Comparison of ENCODE assay signal across 8 mouse cellular contexts in genomic region chr13:69534654-69535551, GRCm38 (mm10). TPM values are rescaled to one million over a fixed set of nuclear protein-coding genes. Genes with fewer than 3 reads are reported as not detected.
DNase-seq lines count a peak whose midpoint lies in the region; ATAC-seq and TF ChIP-seq lines count a peak whose summit lies in the region.

No protein-coding gene starts in this region.

- peaks cover 11% of the 10 kb centered on the region; the same call in 1 of the 2 replicates for H3K4me1 ChIP-seq in cortical plate, adult 2 months (ENCODE audit: control insufficient read depth, insufficient read depth, low read length)

- H3K4me3 ChIP-seq in cortical plate, adult 2 months (ENCODE audit: insufficient read depth, low read length): peak overlapping the region; percentile 54

- TF ChIP-seq CTCF in cortical plate, adult 2 months (IDR thresholded peaks at IDR 0.05; ENCODE audit: extremely low read depth, insufficient read depth, low read length): no peak

- H3K27ac ChIP-seq in cortical plate, adult 2 months (ENCODE audit: insufficient read depth, low read length): peak overlapping the region; percentile 88

- peak; percentile 98 to 99 for DNase-seq in gastrocnemius, adult 8-10 months (ENCODE audit: low spot score in 2 of 2)
- DNase-seq in induced T-regulatory cell, adult 2 months (ENCODE audit: low read depth): peak; percentile 99
- DNase-seq in left cerebral cortex, adult 9 months (ENCODE audit: low spot score in 2 of 2): peak; percentile 93 to 97
- peak; percentile 98 for DNase-seq in right cerebral cortex, postnatal 14 days
- peak; percentile 92 to 97 for DNase-seq in urinary bladder, postnatal 36 days (ENCODE audit: low spot score in 2 of 2)

- ATAC-seq in activated CD4-positive, CD25-positive, alpha-beta regulatory T cell, adult 4 months: peak; percentile 75
- ATAC-seq in megakaryocyte progenitor cell, adult 5-6 weeks (replicated peaks; ENCODE audit: poor library complexity): peak; percentile 66

- TF ChIP-seq POLR2A in cortical plate, adult 2 months (IDR thresholded peaks at IDR 0.05; ENCODE audit: extremely low read depth, insufficient read depth, low read length): peak; percentile 77

RNA-seq across cellular contexts. Expression of gene Tent4a, which starts 0.5 kb away (rescaled TPM):
- polyA plus RNA-seq in activated CD4-positive, CD25-positive, alpha-beta regulatory T cell, adult 4 months (2017; shearing (Covaris generic)): 1 to 10 TPM; 4.4 to 4.5 TPM
- polyA plus RNA-seq in cortical plate, adult 2 months (2012; rRNA removed): 25.4 and 26.3 TPM in 2 replicates
- total RNA-seq in gastrocnemius, adult 8-10 months (2022): 1 to 10 TPM; 4.6 to 6.0 (median 5.5) TPM
- 10.8 and 11.2 TPM in 2 replicates for total RNA-seq in megakaryocyte progenitor cell, adult 5-6 weeks (2015)
- 10.5 and 10.6 TPM in 2 replicates for total RNA-seq in megakaryocyte progenitor cell, adult 5-6 weeks (2017)

RNA-seq across cellular contexts. Expression of gene Nsun2, which starts 1.4 kb away (rescaled TPM):
- polyA plus RNA-seq in activated CD4-positive, CD25-positive, alpha-beta regulatory T cell, adult 4 months (2017; shearing (Covaris generic)): 10 to 100 TPM; 35.8 to 36.9 TPM
- 62.9 and 63.7 TPM in 2 replicates for polyA plus RNA-seq in cortical plate, adult 2 months (2012; rRNA removed)
- 10 to 100 TPM; 41.3 to 58.5 (median 46.7) TPM for total RNA-seq in gastrocnemius, adult 8-10 months (2022)
- total RNA-seq in megakaryocyte progenitor cell, adult 5-6 weeks (2015): 111 and 121 TPM in 2 replicates
- 197 and 244 TPM in 2 replicates for total RNA-seq in megakaryocyte progenitor cell, adult 5-6 weeks (2017)

Comparison
In these comparisons a context has a peak if more than half of its experiments do, and no peak if none do; other contexts are left out.
1. Peak in every context shown above with its lines: DNase-seq, ATAC-seq, H3K4me3 ChIP-seq and H3K27ac ChIP-seq.